Mouse (Mus musculus): ENCODE results near the gene Mif4gd.

DNA sequence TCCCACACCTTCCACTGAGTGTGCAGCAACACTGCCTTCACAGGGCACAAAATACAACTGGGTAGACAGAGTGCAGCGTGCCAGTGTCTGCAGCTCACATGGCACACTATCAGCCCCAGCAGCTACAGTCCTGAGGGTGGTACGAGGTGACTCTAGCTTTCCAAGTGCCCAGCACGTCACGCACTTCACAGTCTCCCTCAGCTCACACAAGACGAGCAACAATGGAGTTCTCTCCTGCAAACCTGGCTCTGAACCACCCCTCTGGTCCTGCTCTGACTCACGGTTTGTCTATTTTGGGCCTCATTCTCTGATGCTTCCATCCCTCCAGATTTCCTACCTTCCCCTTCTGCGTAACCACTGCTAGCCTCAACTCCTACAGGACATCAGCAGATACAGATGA, 13.0 kb downstream of the Mif4gd start:
- TF ChIP-seq GATA1 (IDR thresholded peaks at IDR 0.05; ENCODE audit: low read length) (no peak), TAL1 (IDR thresholded peaks at IDR 0.05; ENCODE audit: low read length) (no peak)

Data from erythroblast, embryonic 14.5 days (primary cell).